Mouse (Mus musculus): ENCODE data around the gene Sft2d2. TPM values are rescaled to one million over a fixed set of nuclear protein-coding genes. Genes with fewer than 3 reads are reported as not detected.
A peak's percentile ranks its signal among the peaks of the same experiment; 100 is the strongest.

The Sft2d2 gene
- polyA plus RNA-seq, 1 experiment from 2014 or later: 6.3 TPM

DNA sequence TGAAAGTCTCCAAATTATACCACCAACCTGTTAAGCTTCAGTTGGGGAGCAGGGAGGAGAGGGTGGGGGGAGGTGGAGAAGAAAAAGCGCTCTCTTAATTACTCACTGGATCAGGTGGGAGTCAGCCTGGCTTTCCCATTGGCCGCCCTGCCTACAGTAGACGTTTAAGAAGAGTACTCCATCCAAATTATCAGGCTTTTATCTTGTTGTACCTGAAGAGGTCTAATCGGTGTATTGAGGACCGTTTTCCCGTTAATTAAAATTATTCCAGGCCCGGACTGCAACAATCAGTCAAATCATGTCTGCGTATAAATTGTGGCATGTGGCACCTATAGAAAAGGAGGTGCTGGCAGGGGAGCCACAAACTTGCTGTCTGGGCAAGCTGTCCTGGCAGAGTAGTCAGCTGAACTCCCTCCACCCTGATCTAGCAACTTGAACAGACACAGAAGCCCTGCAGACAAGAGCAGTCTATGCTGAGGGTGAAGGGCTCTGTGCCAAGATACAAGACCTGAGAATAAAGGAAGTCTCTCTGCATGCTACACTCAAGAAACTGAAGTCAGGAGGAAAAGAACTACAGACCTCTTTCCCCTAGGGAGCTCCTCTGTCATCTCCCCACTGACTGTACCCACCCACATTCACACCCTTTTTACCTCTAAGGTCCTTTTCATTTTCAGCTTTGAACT lies 33.4 kb downstream of the Sft2d2 start, which contains the start of gene Tbx19:
TSS of gene Tbx19 (minus strand) at position 51 of the 683 bp plus-strand sequence.
- no peak within 1 kb of the TSS for H3K4me3 ChIP-seq (replicated peaks)
- 88% methylated on average over 8 of the region's 8 CpGs for WGBS
- H3K27ac ChIP-seq: no peak within 1 kb of the TSS
- H3K36me3 ChIP-seq: no peaks in the 10 kb centered on the region
- no peaks in the 10 kb centered on the region for H3K9me3 ChIP-seq
- no peaks in the 10 kb centered on the region for H3K4me1 ChIP-seq (replicated peaks)
- H3K27me3 ChIP-seq: no peaks in the 10 kb centered on the region
- H3K9ac ChIP-seq (replicated peaks): no peak within 1 kb of the TSS
- ATAC-seq: no peak
- no peak within 1 kb of the TSS for H3K4me2 ChIP-seq (replicated peaks)

DNA sequence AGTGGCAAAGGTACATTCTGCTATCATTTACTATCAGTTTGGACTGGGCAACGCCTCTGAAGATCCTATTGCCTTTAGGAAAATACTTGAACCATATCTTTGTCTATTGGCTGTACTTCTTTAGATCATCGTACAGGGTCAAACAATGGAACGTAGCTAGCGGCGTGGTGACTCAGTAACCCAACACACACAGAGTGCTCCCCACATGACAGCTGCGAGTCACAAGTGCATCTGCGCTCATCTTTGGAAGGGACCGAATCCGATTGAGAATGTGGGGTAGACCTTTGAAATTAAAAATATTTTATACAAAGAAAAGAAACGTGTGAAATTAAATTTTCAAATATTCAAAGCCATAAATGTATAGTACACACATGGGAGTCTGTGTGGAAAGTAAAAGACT lies 35.4 kb downstream of the Sft2d2 start:
- H3K4me2 ChIP-seq (replicated peaks): no peak overlapping the region
- ATAC-seq: no peak
- no peaks in the 10 kb centered on the region for H3K27me3 ChIP-seq
- H3K9ac ChIP-seq (replicated peaks): no peak overlapping the region
- no peaks in the 10 kb centered on the region for H3K9me3 ChIP-seq
- WGBS: 69% methylated on average over 10 of the region's 10 CpGs
- no peak overlapping the region for H3K27ac ChIP-seq
- H3K4me1 ChIP-seq (replicated peaks): no peaks in the 10 kb centered on the region
- no peak overlapping the region for H3K4me3 ChIP-seq (replicated peaks)
- no peaks in the 10 kb centered on the region for H3K36me3 ChIP-seq

DNA sequence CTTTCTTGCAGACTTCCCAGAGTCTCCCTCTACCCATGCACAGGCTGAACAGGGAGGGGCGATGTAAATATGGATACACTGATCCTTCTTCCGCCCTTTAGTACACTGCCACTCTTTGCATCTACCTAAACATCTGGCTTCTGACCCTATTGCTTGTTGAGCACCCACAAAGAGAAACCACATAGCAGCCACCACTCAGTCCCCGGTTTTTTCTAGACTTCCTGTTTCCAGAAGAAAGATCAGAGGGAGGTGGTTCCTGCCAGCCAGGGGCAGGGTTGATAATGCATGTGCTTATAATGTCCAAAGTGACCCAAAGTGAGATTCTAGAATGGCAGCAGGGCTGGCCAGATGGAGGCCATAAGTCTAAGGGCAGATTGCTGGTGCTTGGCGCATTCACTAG lies 40.1 kb downstream of the Sft2d2 start:
- 91% methylated on average over 4 of the region's 4 CpGs for WGBS
- Histone ChIP-seq H3K4me1 (replicated peaks) (no peaks in the 10 kb centered on the region), H3K27ac (no peak overlapping the region), H3K4me2 (replicated peaks) (no peak overlapping the region), H3K9me3 (no peaks in the 10 kb centered on the region), H3K4me3 (replicated peaks) (no peak overlapping the region), H3K36me3 (no peaks in the 10 kb centered on the region), H3K27me3 (no peaks in the 10 kb centered on the region), H3K9ac (replicated peaks) (no peak overlapping the region)
- no peak for ATAC-seq

DNA sequence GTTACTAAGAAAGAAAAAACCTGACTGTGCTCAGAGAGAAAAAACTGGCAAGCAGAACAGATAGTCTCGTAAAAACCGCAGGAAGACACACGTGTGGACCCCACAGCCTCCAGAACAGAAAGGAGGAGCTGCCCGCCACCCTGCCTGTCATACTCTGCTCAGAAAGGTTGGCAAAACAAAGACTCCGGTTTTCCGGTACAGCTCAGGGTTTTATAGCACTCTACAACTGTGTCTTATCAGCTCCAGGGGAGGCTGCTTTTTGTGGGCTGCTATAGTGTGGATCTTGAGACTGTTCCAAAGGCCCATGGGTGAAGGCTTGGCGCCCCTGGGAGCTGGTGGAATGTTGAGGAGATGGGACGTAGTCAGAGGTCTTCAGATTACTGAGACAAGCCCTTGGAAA lies 43.0 kb downstream of the Sft2d2 start:
- no peaks in the 10 kb centered on the region for H3K4me1 ChIP-seq (replicated peaks)
- H3K36me3 ChIP-seq: no peaks in the 10 kb centered on the region
- H3K9me3 ChIP-seq: no peaks in the 10 kb centered on the region
- no peak overlapping the region for H3K27ac ChIP-seq
- no peaks in the 10 kb centered on the region for H3K27me3 ChIP-seq
- no peak for ATAC-seq
- no peak overlapping the region for H3K9ac ChIP-seq (replicated peaks)
- 82% methylated on average over 8 of the region's 8 CpGs for WGBS
- no peak overlapping the region for H3K4me2 ChIP-seq (replicated peaks)
- no peak overlapping the region for H3K4me3 ChIP-seq (replicated peaks)

DNA sequence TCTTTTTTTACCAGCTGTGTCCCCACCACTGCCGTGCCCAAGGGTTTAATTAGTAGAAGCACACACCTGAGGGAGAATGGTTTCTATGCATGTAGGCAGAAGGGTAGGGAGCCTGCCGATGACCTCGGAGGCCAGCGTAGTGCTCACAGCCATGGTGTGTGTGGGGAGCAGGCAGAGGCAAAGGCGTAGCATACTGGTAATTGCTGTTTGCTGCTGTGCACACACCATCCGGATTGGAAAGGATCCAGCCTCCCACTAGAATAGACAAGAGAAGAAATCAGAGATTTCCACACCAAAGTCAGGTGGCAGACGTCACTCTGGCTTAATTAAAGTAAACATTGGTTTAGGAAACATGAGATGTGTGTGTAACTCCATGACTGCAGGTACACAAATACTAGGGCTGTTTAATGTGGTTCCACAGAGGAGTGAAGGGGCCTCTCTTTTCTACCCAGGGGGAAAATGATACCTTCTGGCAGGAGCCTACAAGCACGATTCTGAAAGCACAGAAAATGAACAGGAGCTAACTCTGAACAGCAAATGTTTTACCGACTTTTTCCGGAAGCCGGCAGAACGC lies 51.8 kb downstream of the Sft2d2 start:
- Histone ChIP-seq H3K4me3 (replicated peaks) (no peak overlapping the region), H3K27me3 (no peaks in the 10 kb centered on the region), H3K9me3 (no peaks in the 10 kb centered on the region), H3K4me2 (replicated peaks) (no peak overlapping the region), H3K9ac (replicated peaks) (no peak overlapping the region), H3K27ac (no peak overlapping the region), H3K4me1 (replicated peaks) (no peaks in the 10 kb centered on the region), H3K36me3 (no peaks in the 10 kb centered on the region)
- WGBS: 86% methylated on average over 12 of the region's 12 CpGs
- ATAC-seq: peak; percentile 48; the same call in 1 of the 2 replicates

DNA sequence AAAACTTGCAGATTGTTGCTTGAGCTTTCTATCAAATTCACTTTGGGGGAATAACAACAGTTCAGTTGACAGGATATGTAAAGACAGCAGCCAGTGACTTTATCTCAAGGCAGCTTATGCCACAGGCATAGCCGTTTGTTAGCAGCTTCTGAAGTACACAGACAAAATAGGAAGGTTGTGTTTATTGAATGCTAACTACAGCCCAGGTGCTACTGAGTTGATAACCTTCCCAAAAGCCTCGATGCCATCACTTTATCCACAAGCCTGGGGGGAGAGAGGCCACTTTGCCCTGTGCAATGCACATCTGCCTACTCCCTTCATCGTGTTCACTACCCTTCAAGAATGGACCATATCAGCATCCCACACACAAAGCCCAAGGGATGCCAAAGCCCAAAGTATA lies 54.0 kb downstream of the Sft2d2 start:
- no peak for ATAC-seq

DNA sequence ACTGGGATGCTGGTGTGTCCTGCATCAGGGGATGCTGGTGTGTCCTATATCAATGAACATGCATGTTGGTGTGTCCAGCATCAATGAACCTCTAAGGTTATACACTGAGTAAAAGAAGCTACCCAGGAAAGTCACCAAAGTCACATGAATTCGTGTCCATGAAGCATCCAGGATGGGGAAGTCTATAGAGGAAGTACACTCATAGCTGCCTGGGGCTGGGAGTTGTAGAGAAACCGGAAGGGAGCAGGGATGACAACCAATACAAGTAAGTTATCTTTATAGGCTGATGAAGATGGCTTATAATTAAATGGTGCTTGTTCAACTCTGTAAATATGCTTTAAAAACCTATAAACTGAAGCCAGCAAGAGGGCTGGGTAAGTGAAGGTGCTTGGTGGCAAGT lies 60.4 kb downstream of the Sft2d2 start:
- Histone ChIP-seq H3K4me1 (replicated peaks) (no peaks in the 10 kb centered on the region), H3K27ac (no peak overlapping the region), H3K27me3 (no peaks in the 10 kb centered on the region), H3K4me2 (replicated peaks) (no peak overlapping the region), H3K9me3 (no peaks in the 10 kb centered on the region), H3K36me3 (no peaks in the 10 kb centered on the region), H3K9ac (replicated peaks) (no peak overlapping the region), H3K4me3 (replicated peaks) (no peak overlapping the region)
- WGBS: 80% methylated on average over 2 of the region's 2 CpGs
- ATAC-seq: no peak

More for the DNA sequence above, 54.0 kb downstream of the Sft2d2 start:
- Histone ChIP-seq H3K36me3 (no peaks in the 10 kb centered on the region), H3K9ac (replicated peaks) (no peak overlapping the region), H3K9me3 (no peaks in the 10 kb centered on the region), H3K4me1 (replicated peaks) (no peaks in the 10 kb centered on the region), H3K4me3 (replicated peaks) (no peak overlapping the region), H3K4me2 (replicated peaks) (no peak overlapping the region), H3K27ac (no peak overlapping the region), H3K27me3 (no peaks in the 10 kb centered on the region)
- WGBS: 78% methylated on average over 3 of the region's 3 CpGs

DNA sequence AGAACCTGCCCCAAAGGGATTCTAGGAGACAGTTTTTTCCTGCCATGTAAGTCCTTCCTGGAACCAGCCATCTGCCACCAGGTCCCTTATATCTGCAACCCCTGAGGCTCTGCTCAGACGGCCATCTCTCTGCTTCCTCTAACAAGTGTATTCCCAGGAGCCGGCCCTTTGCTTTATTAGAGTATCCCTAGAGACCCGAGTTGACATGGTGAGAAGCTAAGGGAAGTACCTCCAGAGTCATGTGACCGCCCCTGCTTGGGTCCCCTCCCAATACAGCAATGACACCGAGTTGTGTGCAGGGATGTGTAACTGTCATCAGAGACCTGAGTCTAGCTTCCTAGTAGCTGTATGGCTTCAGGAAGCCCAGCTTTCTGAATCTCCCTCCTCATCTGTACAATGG lies 61.0 kb downstream of the Sft2d2 start:
- H3K4me3 ChIP-seq (replicated peaks): no peak overlapping the region
- H3K27me3 ChIP-seq: no peaks in the 10 kb centered on the region
- no peak overlapping the region for H3K4me2 ChIP-seq (replicated peaks)
- 77% methylated on average over 5 of the region's 5 CpGs for WGBS
- H3K36me3 ChIP-seq: no peaks in the 10 kb centered on the region
- H3K4me1 ChIP-seq (replicated peaks): no peaks in the 10 kb centered on the region
- H3K9ac ChIP-seq (replicated peaks): no peak overlapping the region
- H3K9me3 ChIP-seq: no peaks in the 10 kb centered on the region
- ATAC-seq: no peak
- no peak overlapping the region for H3K27ac ChIP-seq

DNA sequence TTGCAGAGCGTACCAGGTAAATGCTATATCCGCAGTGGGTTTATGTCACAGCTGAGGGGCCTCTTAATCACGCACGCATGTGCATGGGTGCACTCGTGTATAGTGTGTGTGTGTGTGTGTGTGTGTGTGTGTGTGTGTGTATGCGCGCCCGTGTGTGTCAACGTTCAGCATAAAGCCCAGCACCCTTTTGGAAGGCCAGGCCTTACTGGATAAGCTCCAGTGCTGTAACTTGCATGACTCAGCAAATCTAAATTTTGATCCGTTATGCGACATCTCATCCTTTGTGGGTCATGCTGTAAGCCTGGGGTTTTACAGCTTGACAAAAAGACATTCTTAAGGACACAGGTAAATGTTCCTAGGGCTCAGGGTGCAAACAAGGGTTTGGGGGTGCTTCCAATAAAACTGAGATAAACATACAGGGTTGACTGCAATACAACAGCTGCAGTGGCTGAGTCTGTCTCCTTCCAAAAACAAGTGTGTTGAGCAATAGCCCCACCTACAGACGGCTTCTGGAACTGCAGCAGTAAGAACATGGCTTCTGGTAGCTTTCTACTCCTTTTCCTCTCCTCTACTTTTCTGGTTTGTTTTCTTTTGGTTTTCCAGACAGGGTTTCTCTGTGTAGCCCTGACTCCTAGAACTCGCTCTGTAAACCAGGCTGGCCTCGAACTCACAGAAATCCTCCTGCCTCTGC lies 61.9 kb downstream of the Sft2d2 start:
- no peaks in the 10 kb centered on the region for H3K4me1 ChIP-seq (replicated peaks)
- H3K27me3 ChIP-seq: no peaks in the 10 kb centered on the region
- no peak overlapping the region for H3K9ac ChIP-seq (replicated peaks)
- H3K9me3 ChIP-seq: no peaks in the 10 kb centered on the region
- no peaks in the 10 kb centered on the region for H3K36me3 ChIP-seq
- 80% methylated on average over 14 of the region's 14 CpGs for WGBS
- no peak overlapping the region for H3K27ac ChIP-seq
- ATAC-seq: peak; percentile 76
- H3K4me3 ChIP-seq (replicated peaks): no peak overlapping the region
- no peak overlapping the region for H3K4me2 ChIP-seq (replicated peaks)

DNA sequence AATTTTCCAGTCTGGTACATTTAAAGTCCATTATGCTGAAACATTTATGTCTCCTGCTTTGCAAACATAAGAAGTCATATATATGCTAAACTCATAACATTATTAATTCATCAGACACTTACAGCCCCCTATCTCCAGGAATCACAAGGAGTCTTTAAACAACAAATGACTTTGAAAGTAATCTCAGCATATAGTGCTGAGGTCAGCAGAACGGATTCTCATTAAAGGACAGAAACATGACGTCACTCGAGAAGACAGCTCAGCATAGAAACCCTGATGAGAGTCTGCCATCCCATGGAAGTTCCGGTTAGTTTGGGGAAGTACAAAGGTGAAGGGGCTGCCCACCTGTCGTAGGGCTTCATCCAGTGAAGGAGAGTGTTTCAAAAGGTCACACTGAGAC lies 64.7 kb downstream of the Sft2d2 start:
- WGBS: 70% methylated on average over 5 of the region's 5 CpGs
- Histone ChIP-seq H3K27ac (no peak overlapping the region), H3K9ac (replicated peaks) (no peak overlapping the region), H3K27me3 (no peaks in the 10 kb centered on the region), H3K4me2 (replicated peaks) (no peak overlapping the region), H3K36me3 (no peaks in the 10 kb centered on the region), H3K4me1 (replicated peaks) (no peaks in the 10 kb centered on the region), H3K4me3 (replicated peaks) (no peak overlapping the region), H3K9me3 (no peaks in the 10 kb centered on the region)
- no peak for ATAC-seq

Data from midbrain, embryonic 13.5 days (tissue).